Mouse (Mus musculus) gastrocnemius, postnatal 4 days (tissue): ENCODE data around the gene Filip1. TPM values are rescaled to one million over a fixed set of nuclear protein-coding genes. Genes with fewer than 3 reads are reported as not detected.
A peak's percentile ranks its signal among the peaks of the same experiment; 100 is the strongest.
"Not testable (repeated sequence)": the region's sequence is repeated elsewhere in the genome, so short reads cannot be mapped to it uniquely, and the experiment has no call there.

Source experiments
- DNase-seq, 2 experiments: peaks; one replicate each; pipeline ENCODE4 v3.0.0; 2021 to 2022; ENCODE audit warnings: low spot score in 2 of 2, mixed read lengths in 2 of 2
- long read RNA-seq, 2 experiments: library from polyadenylated mRNA; stranded (forward); transcript quantifications; one replicate each; pipeline ENCODE4 v2.0.0; 2021
- total RNA-seq, 2 experiments: library from RNA; stranded (reverse); gene quantifications; 2 replicates each; pipeline ENCODE4 v1.2.3; 2021

Filip1 gene
- 10 to 100 TPM; 75.3 to 94.0 TPM for total RNA-seq
- long read RNA-seq, experiment 1, full-length matches to known transcripts: 6 of 13 reads
- long read RNA-seq, experiment 1, partial matches to known transcripts: 4 of 13 reads
- long read RNA-seq, experiment 1, other reads (novel, unspliced or antisense): 3 of 13 reads
- long read RNA-seq, experiment 2, full-length matches to known transcripts: 3 of 9 reads
- long read RNA-seq, experiment 2, partial matches to known transcripts: 3 of 9 reads
- long read RNA-seq, experiment 2, other reads (novel, unspliced or antisense): 3 of 9 reads

GRCm38 (mm10) chr9:80012751-80013150 lies at the start of gene Filip1:
TSS of gene Filip1 (minus strand) at chr9:80012851.
- no peak for DNase-seq

GRCm38 (mm10) chr9:80057690-80058089 lies 45.0 kb upstream of the Filip1 start:
- DNase-seq: no peak

- no peak for DNase-seq
Observed at GRCm38 (mm10) chr9:80052951-80053350, 40.3 kb upstream of the Filip1 start.

- DNase-seq: not testable (repeated sequence)
Observed at GRCm38 (mm10) chr9:80049271-80049670, 36.6 kb upstream of the Filip1 start.

GRCm38 (mm10) chr9:80044301-80044700 lies 31.6 kb upstream of the Filip1 start:
- not testable (repeated sequence) for DNase-seq

- DNase-seq: no peak
Observed at GRCm38 (mm10) chr9:80039296-80039815, 26.7 kb upstream of the Filip1 start.

GRCm38 (mm10) chr9:80037997-80038383 lies 25.3 kb upstream of the Filip1 start:
- no peak for DNase-seq

- no peak for DNase-seq
Observed at GRCm38 (mm10) chr9:80037262-80037996, 24.8 kb upstream of the Filip1 start.

- DNase-seq: no peak
Observed at GRCm38 (mm10) chr9:80026581-80027021, 13.9 kb upstream of the Filip1 start.

- DNase-seq: peak; percentile 38 to 54
Observed at GRCm38 (mm10) chr9:80026017-80026416, 13.4 kb upstream of the Filip1 start.

GRCm38 (mm10) chr9:80025347-80025746 lies 12.7 kb upstream of the Filip1 start:
- DNase-seq: not testable (repeated sequence)

- DNase-seq: no peak
Observed at GRCm38 (mm10) chr9:80022821-80023220, 10.2 kb upstream of the Filip1 start.

GRCm38 (mm10) chr9:80021648-80022047 lies 9.0 kb upstream of the Filip1 start:
- DNase-seq: no peak

- no peak for DNase-seq
Observed at GRCm38 (mm10) chr9:80020429-80020828, 7.8 kb upstream of the Filip1 start.

- DNase-seq: no peak
Observed at GRCm38 (mm10) chr9:80012016-80012415, 635 bp downstream of the Filip1 start.

GRCm38 (mm10) chr9:80002394-80003188 lies 10.1 kb downstream of the Filip1 start:
- peak; percentile 41 to 69 for DNase-seq

- no peak for DNase-seq
Observed at GRCm38 (mm10) chr9:79997282-79997681, 15.4 kb downstream of the Filip1 start.

- DNase-seq: no peak
Observed at GRCm38 (mm10) chr9:79994296-79994695, 18.4 kb downstream of the Filip1 start.

- no peak for DNase-seq
Observed at GRCm38 (mm10) chr9:79993066-79993465, 19.6 kb downstream of the Filip1 start.

GRCm38 (mm10) chr9:79990456-79991017 lies 22.1 kb downstream of the Filip1 start:
- DNase-seq: no peak

- DNase-seq: no peak
Observed at GRCm38 (mm10) chr9:79989703-79990102, 22.9 kb downstream of the Filip1 start.
